Mouse (Mus musculus): ENCODE data around the gene Ndrg2. TPM values are rescaled to one million over a fixed set of nuclear protein-coding genes. Genes with fewer than 3 reads are reported as not detected.
"Not testable (repeated sequence)": the region's sequence is repeated elsewhere in the genome, so short reads cannot be mapped to it uniquely, and the experiment has no call there.

Ndrg2 gene
- polyA plus RNA-seq, 1 experiment: 115 TPM

DNA sequence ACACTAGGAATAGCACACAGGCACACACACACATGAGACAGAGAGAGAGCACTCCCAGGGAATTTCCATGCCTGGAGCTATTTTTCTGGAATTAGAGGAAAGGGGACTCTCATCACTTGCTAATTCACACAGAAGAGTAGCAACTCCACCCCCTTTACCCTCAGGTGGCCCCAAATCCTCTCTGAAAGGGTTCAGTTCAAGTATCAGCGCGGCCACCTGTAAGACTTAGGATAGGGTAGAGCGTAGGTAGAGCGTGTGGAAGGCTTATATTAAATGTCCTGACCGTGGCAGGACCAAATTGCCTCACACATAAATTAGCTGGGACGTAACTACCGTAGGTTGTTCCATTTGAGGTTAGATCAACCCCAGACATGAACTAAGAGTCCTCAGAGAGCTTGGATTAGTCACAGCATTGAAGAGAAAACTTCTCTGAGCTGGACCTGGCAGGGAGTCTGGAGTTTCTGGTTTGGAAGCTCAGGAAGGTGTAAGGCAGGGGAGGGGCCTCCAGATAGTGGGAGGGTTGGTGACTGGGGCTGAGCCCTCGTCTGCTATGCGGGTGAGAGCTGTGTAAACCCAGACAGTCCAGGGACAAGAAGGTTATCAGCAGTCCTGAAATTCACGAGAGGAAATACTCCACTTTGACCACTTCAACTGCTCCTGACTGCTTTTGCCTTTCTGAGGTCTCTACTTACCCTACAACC is 20.7 kb downstream of the Ndrg2 start:
- no peak for DNase-seq (ENCODE audit: low read depth)
- no peak for TF ChIP-seq CTCF (IDR thresholded peaks at IDR 0.05; ENCODE audit: borderline replicate concordance, extremely low read depth, insufficient read depth, insufficient read length)
- TF ChIP-seq POLR2A (IDR thresholded peaks at IDR 0.05; ENCODE audit: borderline replicate concordance, extremely low read depth, insufficient read depth, insufficient read length, poor library complexity, severe bottlenecking): no peak

DNA sequence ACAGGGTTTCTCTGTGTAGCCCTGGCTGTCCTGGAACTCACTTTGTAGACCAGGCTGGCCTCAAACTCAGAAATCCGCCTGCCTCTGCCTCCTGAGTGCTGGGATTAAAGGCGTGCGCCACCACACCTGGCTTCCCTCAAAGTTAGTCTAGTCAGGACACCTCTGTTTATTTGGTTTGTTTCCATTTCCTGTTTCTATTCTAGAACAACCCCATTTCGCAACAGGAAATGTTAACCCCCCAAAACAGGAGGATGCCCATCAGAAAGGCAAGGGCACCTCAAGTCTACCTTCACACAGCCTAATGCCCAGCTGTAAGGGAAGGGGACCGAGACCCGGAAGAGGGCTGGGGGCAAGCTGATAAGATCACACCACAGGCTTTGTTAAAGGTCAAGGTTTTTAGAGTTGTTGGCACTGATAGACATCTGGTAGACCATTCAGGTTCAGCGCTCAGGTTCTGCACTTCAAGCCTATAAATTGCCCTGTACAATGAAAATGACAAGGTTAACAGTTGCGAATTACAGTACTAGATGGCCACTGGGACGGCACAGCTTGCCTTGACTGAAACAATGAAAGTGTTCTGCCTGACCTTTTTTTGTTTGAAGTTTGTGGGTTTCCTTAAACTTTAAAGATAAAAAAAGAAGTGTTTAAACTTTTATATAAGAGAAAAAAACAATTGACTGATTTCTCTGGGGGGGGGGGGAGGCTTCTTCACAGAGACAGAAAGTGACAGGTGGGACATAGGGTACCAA is 21.6 kb downstream of the Ndrg2 start, which contains the start of gene Slc39a2:
Gene Slc39a2, plus strand, starts transcription at position 699 of the 749 bp plus-strand sequence.
- no peak for TF ChIP-seq CTCF (IDR thresholded peaks at IDR 0.05; ENCODE audit: borderline replicate concordance, extremely low read depth, insufficient read depth, insufficient read length)
- no peak for TF ChIP-seq POLR2A (IDR thresholded peaks at IDR 0.05; ENCODE audit: borderline replicate concordance, extremely low read depth, insufficient read depth, insufficient read length, poor library complexity, severe bottlenecking)
- DNase-seq (ENCODE audit: low read depth): no peak

DNA sequence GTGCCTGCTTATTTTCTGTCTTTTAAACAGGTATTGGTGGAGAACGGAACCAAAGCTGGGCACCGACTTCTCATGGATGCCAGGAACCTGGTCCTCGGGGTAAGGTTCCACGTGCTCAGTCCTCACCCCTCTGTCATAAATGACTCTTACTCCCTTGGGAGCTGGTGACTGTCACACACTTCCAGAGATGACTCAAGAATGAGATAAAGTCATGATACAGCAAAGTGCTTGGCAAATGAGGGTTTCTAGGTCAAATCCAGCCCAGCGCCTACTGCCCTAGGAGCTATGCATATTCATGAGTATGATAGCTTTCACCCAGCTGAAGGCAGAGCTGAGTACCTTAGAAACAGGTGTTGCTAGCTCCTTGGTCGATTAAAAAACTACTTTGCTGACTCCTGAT is 24.1 kb downstream of the Ndrg2 start:
- TF ChIP-seq CTCF (IDR thresholded peaks at IDR 0.05; ENCODE audit: borderline replicate concordance, extremely low read depth, insufficient read depth, insufficient read length) (no peak), POLR2A (IDR thresholded peaks at IDR 0.05; ENCODE audit: borderline replicate concordance, extremely low read depth, insufficient read depth, insufficient read length, poor library complexity, severe bottlenecking) (no peak)
- no peak for DNase-seq (ENCODE audit: low read depth)

DNA sequence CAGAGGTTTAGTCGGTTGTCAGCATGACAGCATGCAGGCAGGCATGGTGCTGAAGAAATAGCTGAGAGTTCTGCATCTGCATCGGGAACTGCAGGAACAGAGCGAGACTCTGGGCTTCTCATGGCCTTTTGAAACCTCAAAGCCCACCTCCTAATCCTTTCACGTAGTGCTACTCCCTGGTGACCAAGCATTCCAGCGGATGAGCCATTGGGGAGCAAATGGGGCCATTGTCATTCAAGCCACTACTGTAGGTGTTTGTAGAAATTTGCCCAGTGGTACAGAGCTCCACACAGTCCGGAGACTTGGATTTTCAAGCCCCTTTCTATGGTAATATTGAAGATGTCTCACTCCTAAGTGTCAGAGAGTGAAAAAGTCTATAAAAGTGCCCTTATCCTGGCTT is 27.9 kb downstream of the Ndrg2 start:
- TF ChIP-seq CTCF (IDR thresholded peaks at IDR 0.05; ENCODE audit: borderline replicate concordance, extremely low read depth, insufficient read depth, insufficient read length) (no peak), POLR2A (IDR thresholded peaks at IDR 0.05; ENCODE audit: borderline replicate concordance, extremely low read depth, insufficient read depth, insufficient read length, poor library complexity, severe bottlenecking) (no peak)
- no peak for DNase-seq (ENCODE audit: low read depth)

DNA sequence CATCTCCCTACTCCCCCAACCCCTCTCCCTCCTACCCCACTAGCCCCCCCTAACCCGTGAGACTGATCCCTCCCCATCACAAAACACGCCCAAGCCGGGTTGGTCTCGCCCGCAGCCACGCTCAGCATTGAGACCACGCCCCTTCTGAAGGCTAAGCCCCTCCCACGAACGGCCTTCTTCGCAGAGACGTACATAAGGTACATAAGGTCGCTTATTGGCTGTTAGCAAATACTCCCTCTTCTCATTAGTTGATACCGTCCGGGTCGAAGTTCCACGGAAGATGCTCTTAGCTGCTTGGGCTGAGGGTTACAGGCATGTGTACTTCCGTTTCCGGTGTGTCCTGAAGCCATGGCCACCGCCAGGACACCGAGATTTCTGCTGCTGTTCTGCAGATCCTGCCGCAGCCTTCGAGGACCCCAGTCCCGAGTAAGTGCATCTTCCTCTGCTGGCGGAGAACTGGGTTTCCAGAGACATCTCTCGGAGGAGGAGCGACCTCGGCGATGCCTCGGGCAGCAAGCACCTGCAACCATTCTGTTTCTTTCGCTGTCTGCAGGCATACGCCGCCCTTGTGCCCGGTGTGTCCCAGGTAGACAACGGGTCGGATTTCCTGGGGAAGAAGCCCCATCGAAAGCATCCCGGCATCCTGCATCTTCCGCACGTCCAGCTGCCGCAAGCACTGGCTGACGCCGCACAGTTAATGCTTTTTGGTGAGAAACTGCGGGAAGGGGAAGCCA is 29.2 kb downstream of the Ndrg2 start, which contains the start of gene Mettl17:
Gene Mettl17, plus strand, starts transcription at position 245 of the 734 bp plus-strand sequence.
- peak; percentile 99 for DNase-seq (ENCODE audit: low read depth)
- TF ChIP-seq POLR2A (IDR thresholded peaks at IDR 0.05; ENCODE audit: borderline replicate concordance, extremely low read depth, insufficient read depth, insufficient read length, poor library complexity, severe bottlenecking) (peak; percentile 40; the same call in 1 of the 2 replicates), CTCF (IDR thresholded peaks at IDR 0.05; ENCODE audit: borderline replicate concordance, extremely low read depth, insufficient read depth, insufficient read length) (no peak)

DNA sequence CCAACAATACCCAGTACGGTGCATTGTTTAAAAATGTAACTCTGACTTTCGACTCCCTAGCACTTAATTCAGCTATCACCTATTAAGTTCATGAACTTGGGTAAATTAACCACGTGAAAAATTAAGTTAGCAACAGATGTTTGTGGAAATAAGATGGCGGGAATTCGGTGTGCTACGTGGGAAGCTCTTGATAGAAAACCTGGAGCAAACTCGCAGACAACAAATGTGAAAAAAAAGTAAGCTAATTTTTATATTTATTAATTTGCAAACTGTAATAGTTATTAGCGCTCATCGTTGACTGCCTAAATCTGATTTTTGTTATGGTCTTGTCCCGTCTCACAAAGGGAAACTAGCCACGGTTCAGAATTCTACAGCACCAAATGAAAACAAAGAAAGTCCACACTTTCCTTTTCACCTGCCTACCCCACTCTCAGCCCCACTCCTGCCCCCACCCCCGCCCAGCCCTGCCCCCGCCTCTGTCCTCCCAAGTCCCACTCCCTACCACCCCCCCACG is 29.9 kb downstream of the Ndrg2 start:
- peak; percentile 70 for DNase-seq (ENCODE audit: low read depth)
- TF ChIP-seq CTCF (IDR thresholded peaks at IDR 0.05; ENCODE audit: borderline replicate concordance, extremely low read depth, insufficient read depth, insufficient read length) (no peak), POLR2A (IDR thresholded peaks at IDR 0.05; ENCODE audit: borderline replicate concordance, extremely low read depth, insufficient read depth, insufficient read length, poor library complexity, severe bottlenecking) (no peak)

DNA sequence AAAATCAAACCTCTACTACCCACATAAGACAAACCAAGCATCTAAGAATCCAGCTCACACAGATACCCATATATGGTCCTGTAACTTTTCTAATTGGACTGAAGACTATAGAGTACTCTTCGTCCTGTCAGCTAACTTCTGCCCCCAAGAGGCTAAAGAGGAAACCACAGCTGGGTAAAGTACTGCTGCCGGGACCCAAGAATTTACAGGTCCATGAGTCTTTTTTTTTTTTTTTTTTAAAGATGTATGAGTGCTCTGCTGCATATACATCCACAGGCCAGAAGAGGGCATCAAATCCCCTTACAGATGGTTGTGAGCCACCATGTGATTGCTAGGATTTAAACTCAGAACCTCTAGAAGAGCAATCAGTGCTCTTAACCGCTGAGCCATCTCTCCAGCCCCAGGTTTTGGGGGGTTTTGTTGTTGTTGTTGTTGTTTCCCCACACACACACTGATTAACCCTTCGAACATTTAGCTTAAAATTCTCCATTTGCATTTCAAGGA is 30.4 kb downstream of the Ndrg2 start:
- peak; percentile 34; the same call in 1 of the 2 replicates for TF ChIP-seq CTCF (IDR thresholded peaks at IDR 0.05; ENCODE audit: borderline replicate concordance, extremely low read depth, insufficient read depth, insufficient read length)
- TF ChIP-seq POLR2A (IDR thresholded peaks at IDR 0.05; ENCODE audit: borderline replicate concordance, extremely low read depth, insufficient read depth, insufficient read length, poor library complexity, severe bottlenecking): no peak
- DNase-seq (ENCODE audit: low read depth): peak; percentile 90

DNA sequence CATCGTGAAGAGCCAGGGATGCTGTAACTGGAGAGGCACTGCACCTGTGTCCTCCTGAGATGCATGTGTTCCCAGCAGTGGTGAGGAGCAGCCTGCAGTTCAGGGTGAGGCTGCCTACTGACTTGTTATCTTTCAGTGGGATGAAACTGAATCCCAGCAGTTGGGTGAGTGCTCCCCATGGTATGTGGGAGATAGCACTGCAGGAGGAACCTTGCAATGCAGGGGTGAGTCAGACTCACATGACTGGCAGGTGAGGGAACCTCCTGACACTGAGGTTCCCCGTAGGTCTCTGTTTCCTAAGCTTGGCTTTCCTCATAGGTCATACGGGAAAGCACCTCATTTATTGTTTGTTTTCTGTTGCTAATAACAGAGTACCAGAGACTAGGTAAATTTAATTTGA is 36.4 kb downstream of the Ndrg2 start:
- TF ChIP-seq CTCF (IDR thresholded peaks at IDR 0.05; ENCODE audit: borderline replicate concordance, extremely low read depth, insufficient read depth, insufficient read length) (no peak), POLR2A (IDR thresholded peaks at IDR 0.05; ENCODE audit: borderline replicate concordance, extremely low read depth, insufficient read depth, insufficient read length, poor library complexity, severe bottlenecking) (no peak)
- no peak for DNase-seq (ENCODE audit: low read depth)

DNA sequence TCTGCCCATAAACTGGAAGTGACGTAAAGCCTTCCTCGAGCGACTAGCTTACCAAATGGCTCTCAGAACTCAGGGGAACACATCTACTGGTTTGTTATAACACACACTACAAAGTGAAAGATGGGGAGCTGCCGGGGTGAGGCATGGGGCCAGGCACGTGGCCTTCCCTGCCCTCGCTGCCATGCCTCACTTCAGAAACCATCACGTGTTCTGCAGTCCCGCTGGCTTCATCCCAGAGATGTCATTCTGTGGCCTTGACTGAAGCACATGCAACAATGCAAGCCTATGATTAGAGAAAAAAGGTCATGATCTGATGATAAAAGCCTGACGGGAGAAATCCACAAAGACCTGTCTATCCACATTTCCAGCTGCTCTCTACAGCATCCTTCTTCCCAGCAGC is 42.2 kb downstream of the Ndrg2 start:
- peak; percentile 7 for DNase-seq (ENCODE audit: low read depth)
- TF ChIP-seq CTCF (IDR thresholded peaks at IDR 0.05; ENCODE audit: borderline replicate concordance, extremely low read depth, insufficient read depth, insufficient read length) (no peak), POLR2A (IDR thresholded peaks at IDR 0.05; ENCODE audit: borderline replicate concordance, extremely low read depth, insufficient read depth, insufficient read length, poor library complexity, severe bottlenecking) (no peak)

DNA sequence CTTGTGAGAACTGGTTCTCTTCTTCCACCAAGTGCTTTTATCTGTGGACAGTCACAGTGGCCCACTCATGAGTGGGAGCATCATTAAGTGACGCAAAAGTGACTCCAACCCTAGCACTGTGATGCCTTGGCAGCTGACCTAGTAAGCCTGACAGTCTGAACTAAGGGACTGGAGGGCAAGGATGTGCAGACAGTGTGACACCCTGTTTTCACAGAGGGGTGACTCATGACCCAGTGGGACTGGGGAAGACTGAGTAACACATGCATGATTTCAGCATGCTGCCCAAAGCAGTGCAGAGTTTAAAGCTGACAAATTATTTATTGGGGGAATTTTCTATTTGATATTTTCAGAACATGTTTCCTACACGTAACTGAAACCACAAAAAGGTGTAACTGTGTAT is 43.2 kb downstream of the Ndrg2 start:
- no peak for TF ChIP-seq CTCF (IDR thresholded peaks at IDR 0.05; ENCODE audit: borderline replicate concordance, extremely low read depth, insufficient read depth, insufficient read length)
- no peak for TF ChIP-seq POLR2A (IDR thresholded peaks at IDR 0.05; ENCODE audit: borderline replicate concordance, extremely low read depth, insufficient read depth, insufficient read length, poor library complexity, severe bottlenecking)
- DNase-seq (ENCODE audit: low read depth): no peak

DNA sequence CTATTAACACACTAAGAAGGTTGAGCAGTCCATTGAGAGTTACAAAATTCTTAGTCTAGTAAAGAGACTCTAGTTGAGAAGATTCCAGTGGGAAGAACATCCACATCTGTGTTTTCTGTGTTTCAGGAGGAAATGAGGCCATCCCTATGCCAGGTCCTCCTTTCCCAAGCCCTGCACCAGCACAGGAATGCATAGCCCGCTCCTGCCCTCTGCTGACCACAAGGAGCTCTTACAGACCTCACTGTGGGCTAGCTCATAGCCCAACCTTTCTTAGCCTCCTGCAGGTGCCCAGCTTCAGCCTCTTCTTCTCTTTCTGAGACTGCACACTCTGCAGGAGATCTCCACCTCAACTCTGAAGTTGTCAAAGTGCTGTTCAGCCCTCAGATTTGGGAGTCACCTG is 50.4 kb downstream of the Ndrg2 start:
- peak; percentile 45; the same call in 1 of the 2 replicates for TF ChIP-seq CTCF (IDR thresholded peaks at IDR 0.05; ENCODE audit: borderline replicate concordance, extremely low read depth, insufficient read depth, insufficient read length)
- peak; percentile 17 for DNase-seq (ENCODE audit: low read depth)

DNA sequence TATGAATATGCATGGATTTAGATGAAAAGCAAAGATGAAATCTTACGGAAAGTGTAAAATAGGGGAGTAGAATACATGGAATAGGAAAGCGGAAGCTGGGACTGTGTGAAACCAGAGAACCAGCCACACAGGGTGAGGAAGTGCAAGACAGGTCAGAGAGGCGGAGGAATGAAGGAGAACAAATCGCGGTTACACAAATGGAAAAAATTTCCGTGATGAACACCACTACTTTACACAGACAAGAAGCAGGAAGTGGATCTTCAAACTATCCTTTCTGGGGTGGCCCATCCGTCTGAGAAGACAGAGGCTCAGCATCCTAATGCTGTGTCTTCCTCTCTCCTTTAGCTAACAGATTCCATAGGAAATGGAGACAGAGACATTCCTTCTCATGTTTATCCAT is 58.7 kb downstream of the Ndrg2 start:
- not testable (repeated sequence) for DNase-seq (ENCODE audit: low read depth)
